In the genomic region with DNA sequence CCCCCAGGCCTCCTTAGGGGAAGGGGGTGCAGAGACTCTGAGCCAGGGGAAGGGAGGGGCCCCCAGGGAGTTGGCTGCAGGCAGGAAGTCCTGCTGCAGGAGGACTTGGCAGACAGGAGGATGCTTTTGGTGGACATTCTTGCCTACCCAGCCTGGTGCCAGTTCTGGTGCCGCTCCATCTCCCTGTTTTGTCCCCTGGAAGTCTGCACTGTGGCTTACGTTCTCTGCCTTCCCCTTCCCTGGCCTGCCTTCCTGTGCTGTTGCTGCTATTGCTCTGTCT, we compare ENCODE assay signal across 11 mouse cellular contexts. TPM values are rescaled to one million over a fixed set of nuclear protein-coding genes. Genes with fewer than 3 reads are reported as not detected.
DNase-seq lines count a peak whose midpoint lies in the region; ATAC-seq lines count a peak whose summit lies in the region.
"Had no signal": no experiment of that assay in that cellular context is flagged by ENCODE, and none has a peak within 500 bp of the region (broad histone marks: within the 10 kb centered on the region; RNA-seq: fewer than 3 reads in every experiment).

No protein-coding gene starts in this region.

- peaks cover 16% of the 10 kb centered on the region; the same call in 1 of the 2 replicates for H3K36me3 ChIP-seq in kidney, embryonic 14.5 days (ENCODE audit: control insufficient read depth, insufficient read depth, low read length)
- H3K36me3 ChIP-seq in hindbrain, embryonic 16.5 days (ENCODE audit: control insufficient read depth, insufficient read depth, low read length), result peaks cover 21% of the 10 kb centered on the region

- 72% methylated on average over 2 of the region's 2 CpGs for WGBS in kidney, embryonic 14.5 days
- WGBS in hindbrain, embryonic 16.5 days, result 66% methylated on average over 2 of the region's 2 CpGs

- 0 out of 2 replicates have a peak overlapping the region, but pooled peaks have one; percentile 0 for H3K9ac ChIP-seq in kidney, embryonic 14.5 days (ENCODE audit: low read depth, low read length)
- H3K9ac ChIP-seq in hindbrain, embryonic 16.5 days (ENCODE audit: low read depth, low read length), result no peak overlapping the region

- no peak overlapping the region for H3K4me3 ChIP-seq in kidney, embryonic 14.5 days (ENCODE audit: low read length)
- no peak overlapping the region for H3K4me3 ChIP-seq in hindbrain, embryonic 16.5 days (ENCODE audit: low read length)

- H3K4me2 ChIP-seq in kidney, embryonic 14.5 days (replicated peaks; ENCODE audit: low read depth, low read length), result no peak overlapping the region
- no peak overlapping the region for H3K4me2 ChIP-seq in hindbrain, embryonic 16.5 days (ENCODE audit: low read length)

- no peaks in the 10 kb centered on the region for H3K27me3 ChIP-seq in kidney, embryonic 14.5 days (ENCODE audit: control insufficient read depth, insufficient read depth, low read length)
- H3K27me3 ChIP-seq in hindbrain, embryonic 16.5 days (replicated peaks; ENCODE audit: control insufficient read depth, insufficient read depth, low read length), result no peaks in the 10 kb centered on the region

- peaks cover 27% of the 10 kb centered on the region for H3K4me1 ChIP-seq in kidney, embryonic 14.5 days (ENCODE audit: control insufficient read depth, insufficient read depth, low read length)
- H3K4me1 ChIP-seq in hindbrain, embryonic 16.5 days (ENCODE audit: control insufficient read depth, insufficient read depth, low read depth, low read length), result peaks cover 11% of the 10 kb centered on the region

- H3K27ac ChIP-seq in kidney, embryonic 14.5 days (ENCODE audit: low read depth, low read length), result no peak overlapping the region
- H3K27ac ChIP-seq in hindbrain, embryonic 16.5 days (ENCODE audit: low read depth, low read length), result peak overlapping the region; percentile 48; the same call in 1 of the 2 replicates

- peaks cover 6% of the 10 kb centered on the region; the same call in 1 of the 2 replicates for H3K9me3 ChIP-seq in kidney, embryonic 14.5 days (ENCODE audit: control insufficient read depth, low read length)
- no peaks in the 10 kb centered on the region for H3K9me3 ChIP-seq in hindbrain, embryonic 16.5 days (ENCODE audit: control insufficient read depth, low read length)

- no peak for ATAC-seq in kidney, embryonic 14.5 days (ENCODE audit: low FRiP score, low TSS enrichment)
- ATAC-seq in hindbrain, embryonic 16.5 days, result no peak
- ATAC-seq: intestine, embryonic 16.5 days had no signal

- no peak for DNase-seq in kidney, adult 8-10 months
- DNase-seq in Muller cell, postnatal 12 days (ENCODE audit: inconsistent ontology term), result peak; percentile 76
- DNase-seq in cerebellum, postnatal 14 days, result peak; percentile 44 to 49
- DNase-seq in right cerebral cortex, adult 18-20 months, result no peak
- DNase-seq in ovary, postnatal 14 days (ENCODE audit: low spot score), result no peak
- DNase-seq in ovary, postnatal 36 days (ENCODE audit: low spot score), result no peak
- DNase-seq: adrenal gland, postnatal 10 days; thymus, postnatal 25 days had no signal

RNA-seq across cellular contexts. Expression of a gene that starts 12.7 kb away (rescaled TPM):
- polyA plus RNA-seq in kidney, embryonic 14.5 days (2014; fragmentation: Nextera tagmentation; extraction: Ambion mirVana), result 4.9 and 6.6 TPM in 2 replicates
- 7.3 and 8.4 TPM in 2 replicates for polyA plus RNA-seq in hindbrain, embryonic 16.5 days (2015; fragmentation: Nextera tagmentation; extraction: Ambion mirVana)

RNA-seq across cellular contexts. Expression of a gene that starts 53.5 kb away (rescaled TPM):
- polyA plus RNA-seq in kidney, embryonic 14.5 days (2014; fragmentation: Nextera tagmentation; extraction: Ambion mirVana), result 4.4 and 5.7 TPM in 2 replicates
- 25.1 and 27.2 TPM in 2 replicates for polyA plus RNA-seq in hindbrain, embryonic 16.5 days (2015; fragmentation: Nextera tagmentation; extraction: Ambion mirVana)

RNA-seq across cellular contexts. Expression of a gene that starts 54.5 kb away (rescaled TPM):
- 41.7 and 54.8 TPM in 2 replicates for polyA plus RNA-seq in kidney, embryonic 14.5 days (2014; fragmentation: Nextera tagmentation; extraction: Ambion mirVana)
- 26.1 and 29.6 TPM in 2 replicates for polyA plus RNA-seq in hindbrain, embryonic 16.5 days (2015; fragmentation: Nextera tagmentation; extraction: Ambion mirVana)

Comparison
In these comparisons a context has a peak if more than half of its experiments do, and no peak if none do; other contexts are left out.
1. DNase-seq: peak in Muller cell, postnatal 12 days (single experiment) and cerebellum, postnatal 14 days (2 of 2); none in kidney, adult 8-10 months (0 of 2), right cerebral cortex, adult 18-20 months (single experiment), ovary, postnatal 14 days (single experiment) and ovary, postnatal 36 days (single experiment).